Mouse (Mus musculus) adipocyte (in vitro differentiated cells): ENCODE data around the gene Defa32.
"Not testable (repeated sequence)": the region's sequence is repeated elsewhere in the genome, so short reads cannot be mapped to it uniquely, and the experiment has no call there.

Experiments used
- DNase-seq: peaks from one replicate; pipeline ENCODE4 v3.0.0-alpha.2; 2016; ENCODE audit warnings: low spot score

Defa32 gene

DNA sequence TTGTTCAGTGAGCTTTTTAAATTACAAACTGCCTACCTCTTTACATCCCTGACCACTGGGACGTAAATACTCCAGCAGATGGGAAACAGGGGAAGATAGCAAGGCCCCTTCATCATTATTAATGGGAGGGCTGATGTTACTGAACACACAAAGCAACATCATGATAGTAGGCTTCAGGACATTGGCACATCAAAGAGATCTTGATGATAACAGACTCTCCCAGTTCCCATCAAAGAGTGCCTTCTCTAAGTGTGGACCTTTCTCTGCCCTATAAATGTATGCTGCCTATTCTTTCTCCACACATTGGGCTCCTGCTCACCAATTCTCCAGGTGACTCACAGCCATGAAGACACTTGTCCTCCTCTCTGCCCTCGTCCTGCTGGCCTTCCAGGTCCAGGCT, at the start of gene Defa32:
Gene Defa32, plus strand, starts transcription at position 301 of the 400 bp plus-strand sequence.
- DNase-seq, result not testable (repeated sequence)

DNA sequence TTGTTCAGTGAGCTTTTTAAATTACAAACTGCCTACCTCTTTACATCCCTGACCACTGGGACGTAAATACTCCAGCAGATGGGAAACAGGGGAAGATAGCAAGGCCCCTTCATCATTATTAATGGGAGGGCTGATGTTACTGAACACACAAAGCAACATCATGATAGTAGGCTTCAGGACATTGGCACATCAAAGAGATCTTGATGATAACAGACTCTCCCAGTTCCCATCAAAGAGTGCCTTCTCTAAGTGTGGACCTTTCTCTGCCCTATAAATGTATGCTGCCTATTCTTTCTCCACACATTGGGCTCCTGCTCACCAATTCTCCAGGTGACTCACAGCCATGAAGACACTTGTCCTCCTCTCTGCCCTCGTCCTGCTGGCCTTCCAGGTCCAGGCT, 19.9 kb upstream of the Defa32 start, which contains the start of gene Defa20:
Gene Defa20, plus strand, starts transcription at position 301 of the 400 bp plus-strand sequence.
- DNase-seq, result not testable (repeated sequence)

DNA sequence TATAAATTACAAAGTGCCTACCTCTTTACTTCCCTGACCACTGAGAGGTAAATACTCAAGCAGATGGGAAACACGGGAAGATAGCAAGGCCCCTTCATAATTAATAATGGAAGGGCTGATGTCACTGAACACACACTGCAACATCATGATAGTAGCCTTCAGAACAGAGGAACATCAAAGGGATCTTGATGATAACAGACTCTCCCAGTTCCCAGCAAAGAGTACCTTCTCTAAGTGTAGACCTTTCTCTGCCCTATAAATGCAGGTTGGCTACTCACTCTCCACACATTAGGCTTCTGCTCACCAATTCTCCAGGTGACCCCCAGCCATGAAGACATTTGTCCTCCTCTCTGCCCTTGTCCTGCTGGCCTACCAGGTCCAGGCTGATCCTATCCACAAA, 36.3 kb downstream of the Defa32 start, which contains the start of gene Defa37:
Gene Defa37, plus strand, starts transcription at position 301 of the 400 bp plus-strand sequence.
- not testable (repeated sequence) for DNase-seq
